Mouse (Mus musculus) telencephalon, adult 2 months (tissue): ENCODE measurements at regions not wholly inside any gene's neighbourhood (a gene's known extent, or its start where the extent isn't known, plus 50 kb on each side); places are given as distances from the start of the nearest gene placed in this dataset.

ENCODE experiments used
- DNase-seq: peaks from one replicate; pipeline ENCODE4 v3.0.0-alpha.2; 2011; ENCODE audit warnings: low read depth, low spot score

GRCm38 (mm10) chr9:100404426-100404825, 82.2 kb downstream of the Il20rb start:
- DNase-seq, result no peak

GRCm38 (mm10) chr9:100400366-100400765, 86.2 kb downstream of the Il20rb start:
- DNase-seq, result peak; percentile 22

- DNase-seq, result no peak
Observed at GRCm38 (mm10) chr9:100396340-100396910, 90.2 kb downstream of the Il20rb start.

- DNase-seq, result peak; percentile 19
Observed at GRCm38 (mm10) chr9:100395711-100396110, 90.9 kb downstream of the Il20rb start.

- DNase-seq, result no peak
Observed at GRCm38 (mm10) chr9:100394632-100395031, 92.0 kb downstream of the Il20rb start.

- DNase-seq, result no peak
Observed at GRCm38 (mm10) chr9:100394166-100394565, 92.4 kb downstream of the Il20rb start.

- DNase-seq, result no peak
Observed at GRCm38 (mm10) chr9:100392262-100392661, 94.3 kb downstream of the Il20rb start.

- no peak for DNase-seq
Observed at GRCm38 (mm10) chr9:100391566-100392213, 94.9 kb downstream of the Il20rb start.

- no peak for DNase-seq
Observed at GRCm38 (mm10) chr9:100388393-100388792, 98.2 kb downstream of the Il20rb start.

GRCm38 (mm10) chr9:100387171-100387685, 99.4 kb downstream of the Il20rb start:
- DNase-seq, result no peak

- peak; percentile 2 for DNase-seq
Observed at GRCm38 (mm10) chr9:100382492-100382891, 104.1 kb downstream of the Il20rb start.

- DNase-seq, result no peak
Observed at GRCm38 (mm10) chr9:100369921-100370320, 116.7 kb downstream of the Il20rb start.

- no peak for DNase-seq
Observed at GRCm38 (mm10) chr9:100366816-100367215, 119.8 kb downstream of the Il20rb start.

GRCm38 (mm10) chr9:100359934-100360716, 126.5 kb downstream of the Il20rb start:
- no peak for DNase-seq

- no peak for DNase-seq
Observed at GRCm38 (mm10) chr9:100357553-100357952, 129.0 kb downstream of the Il20rb start.

GRCm38 (mm10) chr9:100340796-100341195, 145.8 kb downstream of the Il20rb start:
- peak; percentile 34 for DNase-seq

- DNase-seq, result no peak
Observed at GRCm38 (mm10) chr9:100307765-100308164, 178.8 kb downstream of the Il20rb start.

- DNase-seq, result peak; percentile 35
Observed at GRCm38 (mm10) chr9:100307364-100307763, 179.2 kb downstream of the Il20rb start.

- DNase-seq, result no peak
Observed at GRCm38 (mm10) chr9:100303762-100304161, 182.8 kb downstream of the Il20rb start.

- DNase-seq, result no peak
Observed at GRCm38 (mm10) chr9:100301613-100302012, 185.0 kb downstream of the Il20rb start.

GRCm38 (mm10) chr9:100277361-100277760, 209.2 kb downstream of the Il20rb start:
- no peak for DNase-seq
